Mouse (Mus musculus) liver, embryonic 14.5 days (tissue): Measurements from ENCODE around the gene Adam12.

Experiments
- CTCF ChIP-seq: IDR thresholded peaks from 2 replicates; pipeline ENCODE4 v1.5.1; 2016; ENCODE audit warnings: antibody characterized with exemption, low read depth, control low read depth
- EP300 ChIP-seq: IDR thresholded peaks from 2 replicates; pipeline ENCODE4 v1.6.1; 2016; ENCODE audit warnings: antibody characterized with exemption, low read depth

DNA sequence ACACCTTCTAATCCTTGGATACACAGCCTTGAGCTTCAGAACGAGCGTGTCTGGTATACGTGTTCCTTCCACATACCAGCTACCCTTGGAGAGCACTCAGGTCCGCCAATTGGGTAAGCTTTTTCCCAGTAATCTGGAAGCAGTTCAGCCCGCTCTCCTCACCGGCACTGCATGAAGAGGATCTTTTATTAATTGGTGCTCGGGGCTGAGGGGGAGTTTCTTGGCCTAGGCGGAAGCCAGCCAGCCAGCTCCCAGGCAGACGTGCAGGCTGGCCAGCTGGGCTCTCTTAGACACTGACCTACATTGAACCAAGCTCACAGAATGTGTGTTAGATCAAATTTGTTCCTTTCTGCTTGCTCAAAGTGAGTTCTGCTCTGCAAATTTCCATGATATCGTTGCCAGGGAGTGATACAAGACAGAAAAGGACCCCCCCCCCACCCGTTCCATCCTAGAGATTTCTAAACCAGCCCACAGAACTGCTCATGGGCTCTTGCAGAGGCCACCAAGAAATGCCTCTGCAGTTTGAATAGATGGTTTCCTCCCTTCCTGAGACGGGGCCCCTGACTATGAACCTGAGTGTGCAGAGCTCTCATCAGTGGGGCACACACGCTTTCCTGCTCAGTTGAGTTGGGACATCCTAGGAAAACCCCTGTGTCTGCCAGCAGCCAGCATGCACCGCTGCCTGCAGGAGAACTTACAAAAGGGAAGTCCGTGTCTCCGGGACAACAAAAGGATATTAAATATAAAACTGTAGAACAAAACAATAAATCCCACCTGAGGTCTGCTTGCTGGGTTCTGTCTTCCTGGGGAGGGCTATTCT is 205.5 kb downstream of the Adam12 start:
- TF ChIP-seq CTCF (no peak), EP300 (no peak)
